Mouse (Mus musculus): Measurements from ENCODE around the gene Dda1.
A peak's percentile ranks its signal among the peaks of the same experiment; 100 is the strongest.

GRCm38 (mm10) chr8:71474785-71475701 is 6.0 kb downstream of the Dda1 start:
- TF ChIP-seq CTCF (IDR thresholded peaks at IDR 0.05; ENCODE audit: extremely low read depth, insufficient read depth, low read length) (no peak), POLR2A (IDR thresholded peaks at IDR 0.05; ENCODE audit: extremely low read depth, insufficient read depth, low read length) (0 out of 2 replicates have a peak, but pooled peaks have one; percentile 14)

Data from cortical plate, adult 2 months (tissue).